Mouse (Mus musculus) lung, adult 18-20 months (tissue): ENCODE results near the gene A630089N07Rik.

Experiments used
- DNase-seq, 2 experiments: peaks; one replicate each; pipeline ENCODE4 v3.0.0; 2022; ENCODE audit warnings: mixed read lengths in 2 of 2

Gene A630089N07Rik

DNA sequence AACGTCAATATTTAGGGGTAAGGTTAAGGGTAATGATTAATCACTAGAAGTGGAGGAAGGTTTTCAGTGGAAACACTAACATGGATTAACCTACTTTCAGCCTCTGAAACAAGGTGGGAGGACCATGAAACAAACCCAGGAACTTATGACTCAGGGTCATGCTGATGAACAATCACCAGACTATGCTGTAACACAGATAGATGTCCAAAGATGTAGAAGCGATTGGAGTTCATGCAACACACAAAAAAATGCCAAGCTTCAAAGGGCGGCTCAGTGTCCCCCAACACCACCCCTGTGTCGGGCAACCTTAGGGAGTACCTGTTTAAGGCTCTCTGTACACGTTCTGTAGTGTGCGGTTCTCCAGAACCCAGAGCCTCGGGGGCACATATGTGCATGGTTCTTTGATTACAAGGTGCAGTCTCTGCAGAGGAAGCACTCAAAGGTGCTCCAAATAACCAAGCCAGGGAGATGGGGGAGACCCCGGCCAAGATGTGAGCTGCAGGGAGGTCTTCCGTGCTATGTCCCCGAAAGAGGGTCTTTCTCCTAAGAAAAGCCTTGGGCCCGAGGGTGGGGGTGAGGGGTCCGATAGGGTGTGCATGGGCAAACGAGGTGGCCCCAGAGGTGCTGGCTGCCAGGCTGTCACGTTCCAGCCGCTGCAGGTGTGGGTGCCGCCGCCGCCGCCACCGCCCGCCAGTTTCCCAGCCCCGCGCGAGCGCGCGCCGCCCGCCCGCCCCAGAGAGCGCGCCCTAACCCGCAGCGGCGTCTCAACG lies 120.7 kb downstream of the A630089N07Rik start:
- DNase-seq: no peak

DNA sequence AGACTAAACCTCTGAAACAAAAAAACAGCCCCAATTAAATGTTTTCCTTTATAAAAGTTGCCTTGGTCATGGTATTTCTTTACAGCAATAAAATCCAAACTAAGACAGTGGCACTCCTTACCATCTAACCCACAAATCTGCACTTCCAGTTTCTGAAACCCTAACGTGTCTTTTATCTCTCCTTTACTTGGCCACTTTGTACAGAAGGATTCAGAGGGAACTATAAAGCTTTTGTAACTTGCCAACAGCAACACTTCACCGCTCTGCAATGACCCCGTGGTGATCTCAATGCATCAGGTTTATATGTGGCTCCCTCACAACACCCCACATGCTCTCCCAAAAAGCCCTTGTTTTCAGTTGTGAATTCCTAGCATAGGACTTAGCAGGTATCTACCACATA lies 121.9 kb downstream of the A630089N07Rik start:
- DNase-seq: no peak

DNA sequence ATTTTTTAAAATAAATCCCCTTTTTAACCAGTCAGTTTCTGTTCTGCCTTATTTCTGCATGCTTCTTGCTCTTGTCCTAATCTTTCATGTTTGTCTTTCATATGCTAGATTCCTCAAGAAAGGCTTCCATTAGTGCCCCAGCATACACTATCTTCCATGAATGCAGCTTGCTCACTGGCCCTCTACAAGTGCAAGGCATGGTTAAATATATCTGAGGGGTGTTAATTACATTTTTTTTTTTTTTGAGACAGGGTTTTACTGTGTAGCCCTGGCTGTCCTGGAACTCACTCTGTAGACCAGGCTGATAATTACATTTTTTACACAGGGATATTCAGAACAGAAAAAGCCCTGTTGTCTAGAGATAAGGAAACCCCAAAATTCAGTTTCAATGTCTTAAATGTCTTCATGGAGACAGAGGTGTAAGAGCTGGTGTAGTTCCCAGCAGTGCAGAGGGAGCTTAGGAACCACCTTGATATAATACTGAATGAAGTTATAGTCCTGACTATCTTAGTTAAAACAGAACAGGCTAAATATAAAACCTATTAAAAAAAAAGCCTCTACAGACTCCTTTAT lies 123.8 kb downstream of the A630089N07Rik start:
- no peak for DNase-seq

DNA sequence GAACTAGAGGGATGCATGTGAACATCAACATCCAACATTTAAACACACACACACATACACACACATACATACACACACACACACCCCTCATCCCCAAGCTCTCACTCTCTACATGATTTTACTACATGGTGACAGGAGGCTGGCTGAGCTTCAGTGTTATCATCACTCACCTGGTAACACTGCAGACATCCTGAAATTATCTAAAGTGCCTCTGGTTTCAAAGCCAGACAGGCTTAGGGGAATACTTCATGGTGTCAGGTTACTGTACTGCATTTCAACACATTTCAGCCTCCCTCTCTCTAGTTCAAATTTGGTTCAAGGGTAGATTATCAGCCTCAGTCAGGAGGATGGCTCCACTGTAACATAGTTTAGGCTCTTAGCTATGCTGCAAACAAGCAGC lies 124.6 kb downstream of the A630089N07Rik start:
- no peak for DNase-seq

DNA sequence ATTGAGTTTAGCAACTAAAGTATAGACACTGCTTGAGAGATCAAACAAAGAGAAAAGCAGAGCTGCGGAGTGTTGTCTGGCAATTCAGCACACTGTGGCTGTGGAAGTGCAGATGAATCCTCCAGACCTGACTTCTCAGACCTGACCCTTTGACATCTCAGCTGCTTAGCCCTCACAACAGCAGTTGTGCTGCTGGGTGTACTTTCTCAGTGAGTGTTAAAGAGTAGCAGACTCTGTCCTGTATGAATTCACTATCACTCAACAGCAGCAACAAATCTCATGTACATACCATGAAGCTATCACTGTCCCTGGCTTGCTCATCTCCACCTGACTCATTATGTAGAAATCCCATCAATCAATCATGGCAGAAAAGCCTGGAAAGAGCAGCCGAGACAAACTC lies 126.2 kb downstream of the A630089N07Rik start:
- no peak for DNase-seq

DNA sequence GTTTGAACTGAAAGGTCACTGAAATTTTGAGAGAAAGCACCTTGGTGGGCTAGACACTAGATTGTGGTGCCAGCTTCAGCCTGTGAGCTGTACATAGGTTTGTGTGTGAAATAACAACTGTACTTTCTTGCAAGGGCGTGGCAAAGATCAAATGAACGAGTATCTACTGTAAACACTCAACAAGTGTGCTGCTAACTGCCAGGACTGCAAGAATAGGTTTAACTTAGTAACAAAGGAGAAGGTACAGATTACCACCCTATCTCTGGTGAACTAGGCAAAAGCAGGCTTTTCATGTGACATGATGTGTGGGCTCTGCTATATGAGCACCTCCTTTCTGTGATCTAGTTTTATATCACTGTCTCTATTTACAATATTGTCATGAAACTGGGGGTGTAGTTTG lies 128.9 kb downstream of the A630089N07Rik start:
- no peak for DNase-seq

DNA sequence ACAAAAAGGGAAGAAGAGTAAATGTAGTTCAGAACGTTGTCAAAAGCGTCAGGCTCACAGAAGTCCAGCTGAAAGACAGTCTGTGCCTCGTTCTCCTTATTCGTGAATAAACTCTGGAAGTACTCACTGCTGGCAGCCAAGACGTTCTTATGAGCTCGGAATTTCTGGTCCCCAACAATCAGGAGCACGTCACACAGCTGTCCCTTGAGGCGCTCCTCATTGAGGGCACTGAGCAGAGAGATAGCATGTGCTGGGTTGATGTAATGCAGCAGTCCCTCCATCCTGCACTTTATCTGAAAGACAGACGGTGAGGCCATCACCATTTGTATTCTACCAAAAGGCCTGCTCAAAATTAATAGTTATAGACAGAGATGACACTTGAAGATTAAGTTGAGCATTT lies 129.4 kb downstream of the A630089N07Rik start:
- DNase-seq: no peak

DNA sequence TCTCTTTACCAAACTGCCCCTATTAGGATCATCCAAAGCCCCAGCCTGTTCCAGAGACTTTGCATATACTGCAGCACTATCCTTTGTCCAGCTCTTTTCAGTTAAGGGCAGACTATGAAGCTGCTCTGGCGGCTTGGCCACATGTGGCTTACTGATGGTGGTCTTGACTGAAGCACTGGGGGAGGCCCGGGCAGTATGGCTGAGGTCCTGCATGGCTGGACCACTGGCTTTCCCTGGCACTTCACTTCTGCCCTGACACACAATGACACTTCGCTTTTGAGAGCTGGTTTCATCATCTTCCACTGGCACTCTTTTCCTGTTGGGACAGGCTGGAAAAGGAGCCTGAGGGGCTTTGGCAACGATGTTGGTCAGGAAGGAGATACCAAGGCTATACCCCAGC lies 129.9 kb downstream of the A630089N07Rik start:
- no peak for DNase-seq
